Mouse (Mus musculus) midbrain, embryonic 13.5 days (tissue): Measurements from ENCODE around the gene Fbxo7. TPM values are rescaled to one million over a fixed set of nuclear protein-coding genes. Genes with fewer than 3 reads are reported as not detected.
A peak's percentile ranks its signal among the peaks of the same experiment; 100 is the strongest.

ENCODE experiments used
- ATAC-seq: fragments of 200-750 bp; cut with Nextera tagmentation; 2 replicates; pipeline ENCODE4 v1.8.0; 2017; ENCODE audit warnings: mild to moderate bottlenecking, moderate TSS enrichment, moderate library complexity
- H3K27ac ChIP-seq: fragments of 300-500 bp; sonication (generic); 2 replicates; pipeline ENCODE4 v1.5.1; 2015; ENCODE audit warnings: inconsistent platforms, mild to moderate bottlenecking, moderate library complexity
- H3K27me3 ChIP-seq: fragments of 300-500 bp; sonication (generic); 2 replicates; pipeline ENCODE4 v1.6.1; 2015; ENCODE audit warnings: mild to moderate bottlenecking, inconsistent platforms
- H3K36me3 ChIP-seq: fragments of 300-500 bp; sonication (generic); 2 replicates; pipeline ENCODE4 v1.6.1; 2015; ENCODE audit warnings: mild to moderate bottlenecking, inconsistent platforms
- H3K4me1 ChIP-seq: fragments of 300-500 bp; sonication (generic); replicated peaks from 2 replicates; pipeline ENCODE4 v1.6.1; 2015; ENCODE audit warnings: inconsistent platforms
- H3K4me2 ChIP-seq: fragments of 300-500 bp; sonication (generic); replicated peaks from 2 replicates; pipeline ENCODE4 v1.6.1; 2015; ENCODE audit warnings: moderate library complexity, mild to moderate bottlenecking, inconsistent platforms
- H3K4me3 ChIP-seq: fragments of 300-500 bp; sonication (generic); replicated peaks from 2 replicates; pipeline ENCODE4 v1.5.1; 2015; ENCODE audit warnings: mild to moderate bottlenecking, inconsistent platforms
- H3K9ac ChIP-seq: fragments of 300-500 bp; sonication (generic); replicated peaks from 2 replicates; pipeline ENCODE4 v1.6.1; 2015; ENCODE audit warnings: mild to moderate bottlenecking, inconsistent platforms
- H3K9me3 ChIP-seq: fragments of 300-500 bp; sonication (generic); 2 replicates; pipeline ENCODE4 v1.6.1; 2016; ENCODE audit warnings: mild to moderate bottlenecking, inconsistent platforms
- WGBS: fragments of 180-500 bp; shearing (Covaris S2); methylation state at CpG from one replicate; pipeline ENCODE4 v1.1.7; 2015; 5-methylcytosine and 5-hydroxymethylcytosine counted together
- polyA plus RNA-seq: library from polyadenylated mRNA; unstranded; fragments of >200 nt; fragmentation: Nextera tagmentation; extraction: Ambion mirVana; gene quantifications from 2 replicates; pipeline ENCODE4 v1.2.1, GENCODE M21; 2015

Fbxo7 gene
- polyA plus RNA-seq, 1 experiment from 2014 or later = 15.0 TPM

GRCm38 (mm10) chr10:86066651-86067050 is 44.9 kb downstream of the Fbxo7 start:
- 71% methylated on average over 5 of the region's 5 CpGs for WGBS
- Histone ChIP-seq H3K9ac (no peak overlapping the region), H3K9me3 (no peaks in the 10 kb centered on the region), H3K4me2 (no peak overlapping the region), H3K27me3 (no peaks in the 10 kb centered on the region), H3K36me3 (0 out of 2 replicates have a peak, but pooled peaks cover 3% of the 10 kb centered on the region), H3K4me3 (no peak overlapping the region), H3K4me1 (peaks cover 11% of the 10 kb centered on the region), H3K27ac (no peak overlapping the region)
- ATAC-seq = no peak

- Histone ChIP-seq H3K27me3 (no peaks in the 10 kb centered on the region), H3K4me2 (no peak overlapping the region), H3K9ac (no peak overlapping the region), H3K36me3 (0 out of 2 replicates have a peak, but pooled peaks cover under 1% of the 10 kb centered on the region), H3K4me1 (peaks cover 11% of the 10 kb centered on the region), H3K4me3 (no peak overlapping the region), H3K27ac (no peak overlapping the region), H3K9me3 (no peaks in the 10 kb centered on the region)
- 83% methylated on average over 10 of the region's 10 CpGs for WGBS
- no peak for ATAC-seq
These were observed 46.1 kb downstream of the Fbxo7 start for GRCm38 (mm10) chr10:86067911-86068310.

GRCm38 (mm10) chr10:86069341-86069740 is 47.6 kb downstream of the Fbxo7 start:
- H3K9me3 ChIP-seq = peaks cover 6% of the 10 kb centered on the region; the same call in 1 of the 2 replicates
- H3K4me2 ChIP-seq = no peak overlapping the region
- H3K4me1 ChIP-seq = peaks cover 11% of the 10 kb centered on the region
- H3K4me3 ChIP-seq = no peak overlapping the region
- no peak overlapping the region for H3K9ac ChIP-seq
- peak; percentile 64 for ATAC-seq
- H3K27ac ChIP-seq = no peak overlapping the region
- 5% methylated on average over 3 of the region's 3 CpGs for WGBS
- H3K27me3 ChIP-seq = no peaks in the 10 kb centered on the region
- 0 out of 2 replicates have a peak, but pooled peaks cover 8% of the 10 kb centered on the region for H3K36me3 ChIP-seq

GRCm38 (mm10) chr10:86070751-86071150 is 49.0 kb downstream of the Fbxo7 start:
- no peak for ATAC-seq
- peaks cover 6% of the 10 kb centered on the region; the same call in 1 of the 2 replicates for H3K9me3 ChIP-seq
- H3K27me3 ChIP-seq = no peaks in the 10 kb centered on the region
- H3K9ac ChIP-seq = no peak overlapping the region
- WGBS = 91% methylated on average over 3 of the region's 3 CpGs
- H3K4me3 ChIP-seq = no peak overlapping the region
- no peak overlapping the region for H3K27ac ChIP-seq
- 0 out of 2 replicates have a peak, but pooled peaks cover 8% of the 10 kb centered on the region for H3K36me3 ChIP-seq
- H3K4me2 ChIP-seq = no peak overlapping the region
- H3K4me1 ChIP-seq = peaks cover 8% of the 10 kb centered on the region

GRCm38 (mm10) chr10:86074134-86074533 is 52.4 kb downstream of the Fbxo7 start:
- Histone ChIP-seq H3K9ac (no peak overlapping the region), H3K4me1 (peaks cover 5% of the 10 kb centered on the region), H3K9me3 (peaks cover 6% of the 10 kb centered on the region; the same call in 1 of the 2 replicates), H3K4me3 (no peak overlapping the region), H3K36me3 (0 out of 2 replicates have a peak, but pooled peaks cover 8% of the 10 kb centered on the region), H3K27me3 (no peaks in the 10 kb centered on the region), H3K27ac (no peak overlapping the region), H3K4me2 (no peak overlapping the region)
- WGBS = 91% methylated on average over 4 of the region's 4 CpGs
- ATAC-seq = no peak

GRCm38 (mm10) chr10:86074971-86075711 is 53.4 kb downstream of the Fbxo7 start:
- Histone ChIP-seq H3K9me3 (peaks cover 6% of the 10 kb centered on the region; the same call in 1 of the 2 replicates), H3K27me3 (no peaks in the 10 kb centered on the region), H3K27ac (no peak overlapping the region), H3K9ac (no peak overlapping the region), H3K4me1 (no peaks in the 10 kb centered on the region), H3K36me3 (0 out of 2 replicates have a peak, but pooled peaks cover 8% of the 10 kb centered on the region), H3K4me2 (no peak overlapping the region), H3K4me3 (no peak overlapping the region)
- ATAC-seq = no peak
- WGBS = 88% methylated on average over 9 of the region's 9 CpGs

- H3K4me3 ChIP-seq = no peak overlapping the region
- WGBS = 78% methylated on average over 2 of the region's 2 CpGs
These were observed 55.5 kb downstream of the Fbxo7 start for GRCm38 (mm10) chr10:86077272-86077671.

GRCm38 (mm10) chr10:86078761-86079160 is 57.0 kb downstream of the Fbxo7 start:
- peaks cover 3% of the 10 kb centered on the region; the same call in 1 of the 2 replicates for H3K9me3 ChIP-seq
- 93% methylated on average over 2 of the region's 2 CpGs for WGBS
- H3K4me3 ChIP-seq = no peak overlapping the region
- no peak overlapping the region for H3K4me2 ChIP-seq
- H3K4me1 ChIP-seq = no peaks in the 10 kb centered on the region
- H3K9ac ChIP-seq = no peak overlapping the region
- no peak overlapping the region for H3K27ac ChIP-seq
- H3K27me3 ChIP-seq = no peaks in the 10 kb centered on the region
- ATAC-seq = no peak
- 0 out of 2 replicates have a peak, but pooled peaks cover 3% of the 10 kb centered on the region for H3K36me3 ChIP-seq

More at GRCm38 (mm10) chr10:86077272-86077671, 55.5 kb downstream of the Fbxo7 start:
- H3K9ac ChIP-seq = no peak overlapping the region
- H3K27ac ChIP-seq = no peak overlapping the region
- peaks cover 6% of the 10 kb centered on the region; the same call in 1 of the 2 replicates for H3K9me3 ChIP-seq
- H3K27me3 ChIP-seq = no peaks in the 10 kb centered on the region
- no peak overlapping the region for H3K4me2 ChIP-seq
- ATAC-seq = no peak
- 0 out of 2 replicates have a peak, but pooled peaks cover 8% of the 10 kb centered on the region for H3K36me3 ChIP-seq
- no peaks in the 10 kb centered on the region for H3K4me1 ChIP-seq

- no peak for ATAC-seq
- Histone ChIP-seq H3K9ac (no peak overlapping the region), H3K9me3 (no peaks in the 10 kb centered on the region), H3K27me3 (no peaks in the 10 kb centered on the region), H3K4me2 (no peak overlapping the region), H3K4me3 (no peak overlapping the region), H3K27ac (no peak overlapping the region), H3K36me3 (no peaks in the 10 kb centered on the region), H3K4me1 (no peaks in the 10 kb centered on the region)
- 83% methylated on average over 9 of the region's 9 CpGs for WGBS
These were observed 58.1 kb downstream of the Fbxo7 start for GRCm38 (mm10) chr10:86079921-86080320.

GRCm38 (mm10) chr10:86091919-86092318 is 70.1 kb downstream of the Fbxo7 start:
- no peak for ATAC-seq

GRCm38 (mm10) chr10:86093109-86094035 is 71.6 kb downstream of the Fbxo7 start:
- 70% methylated on average over 14 of the region's 14 CpGs for WGBS
- no peak overlapping the region for H3K9ac ChIP-seq

More at GRCm38 (mm10) chr10:86091919-86092318, 70.1 kb downstream of the Fbxo7 start:
- Histone ChIP-seq H3K4me3 (no peak overlapping the region), H3K36me3 (no peaks in the 10 kb centered on the region), H3K9ac (no peak overlapping the region), H3K27ac (no peak overlapping the region), H3K9me3 (no peaks in the 10 kb centered on the region), H3K4me1 (no peaks in the 10 kb centered on the region), H3K27me3 (no peaks in the 10 kb centered on the region), H3K4me2 (no peak overlapping the region)
- WGBS = 45% methylated on average over 10 of the region's 10 CpGs

More at GRCm38 (mm10) chr10:86093109-86094035, 71.6 kb downstream of the Fbxo7 start:
- H3K4me1 ChIP-seq = no peaks in the 10 kb centered on the region
- H3K4me3 ChIP-seq = no peak overlapping the region
- H3K9me3 ChIP-seq = no peaks in the 10 kb centered on the region
- no peak for ATAC-seq
- H3K4me2 ChIP-seq = no peak overlapping the region
- no peaks in the 10 kb centered on the region for H3K27me3 ChIP-seq
- H3K36me3 ChIP-seq = no peaks in the 10 kb centered on the region
- H3K27ac ChIP-seq = no peak overlapping the region
